Mouse (Mus musculus) lung, adult 2 months (tissue): ENCODE data around the gene Aldh8a1.

ENCODE experiments used
- CTCF ChIP-seq: fragments of 200-500 bp; IDR thresholded peaks from 2 replicates; pipeline ENCODE4 v1.5.1; 2011; ENCODE audit warnings: mild to moderate bottlenecking, low read length, control low read depth; ENCODE audit not compliant: insufficient read depth
- POLR2A ChIP-seq: fragments of 200-500 bp; IDR thresholded peaks from 2 replicates; pipeline ENCODE4 v1.6.1; 2011; ENCODE audit warnings: low read depth, mild to moderate bottlenecking, control low read depth, low read length, borderline replicate concordance; ENCODE audit errors: extremely low read depth

DNA sequence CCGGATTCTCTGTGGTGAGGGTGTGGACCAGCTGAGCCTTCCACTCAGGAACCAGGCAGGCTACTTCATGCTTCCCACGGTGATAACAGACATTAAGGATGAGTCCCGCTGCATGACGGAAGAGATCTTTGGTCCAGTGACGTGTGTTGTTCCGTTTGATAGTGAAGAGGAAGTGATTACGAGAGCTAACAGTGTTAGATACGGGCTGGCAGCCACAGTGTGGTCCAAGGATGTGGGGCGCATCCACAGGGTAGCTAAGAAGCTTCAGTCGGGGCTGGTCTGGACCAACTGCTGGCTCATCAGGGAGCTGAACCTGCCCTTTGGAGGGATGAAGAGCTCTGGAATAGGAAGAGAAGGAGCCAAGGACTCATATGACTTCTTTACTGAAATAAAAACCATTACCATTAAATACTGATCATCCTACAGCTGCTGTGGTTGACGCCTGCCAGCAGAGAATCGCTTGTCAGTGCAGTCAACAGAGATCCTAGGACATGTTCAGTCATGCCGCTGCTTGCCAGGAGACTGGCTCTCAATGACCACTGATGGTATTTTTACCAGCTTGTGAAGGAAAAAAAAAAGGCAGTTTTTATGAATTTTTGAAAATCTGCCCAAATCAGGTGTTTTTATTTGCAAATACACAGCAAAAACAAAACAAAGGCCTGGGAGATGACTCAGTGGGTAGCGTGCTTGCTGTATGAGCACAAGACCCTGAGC lies 18.5 kb downstream of the Aldh8a1 start:
- TF ChIP-seq POLR2A, result no peak
- no peak for TF ChIP-seq CTCF
